In genomic region chr11:33513376-33513991, GRCm38 (mm10) we compare ENCODE assay signal across 9 mouse cellular contexts. TPM values are rescaled to one million over a fixed set of nuclear protein-coding genes. Genes with fewer than 3 reads are reported as not detected.
DNase-seq lines count a peak whose midpoint lies in the region; ATAC-seq and TF ChIP-seq lines count a peak whose summit lies in the region.
"Had no signal": no experiment of that assay in that cellular context is flagged by ENCODE, and none has a peak within 500 bp of the region (broad histone marks: within the 10 kb centered on the region; RNA-seq: fewer than 3 reads in every experiment).

Ranbp17 (minus strand) TSS chr11:33513746.

- H3K27ac ChIP-seq in heart, adult 2 months, result peak within 1 kb of the TSS; percentile 9; the same call in 1 of the 2 replicates
- H3K27ac ChIP-seq in kidney, embryonic 15.5 days, result peak within 1 kb of the TSS; percentile 87
- H3K27ac ChIP-seq in liver, adult 2 months (replicated peaks; ENCODE audit: insufficient read depth, low read depth, low read length), result no peak within 1 kb of the TSS
- H3K27ac ChIP-seq in midbrain, postnatal 0 days (ENCODE audit: low read depth, low read length), result peak within 1 kb of the TSS; percentile 83
- H3K27ac ChIP-seq in stomach, embryonic 16.5 days (ENCODE audit: low read length), result peak within 1 kb of the TSS; percentile 60

- no peak for TF ChIP-seq CTCF in heart, adult 2 months (IDR thresholded peaks at IDR 0.05)
- TF ChIP-seq CTCF in liver, adult 2 months (IDR thresholded peaks at IDR 0.05; ENCODE audit: low read depth, low read length), result no peak
- no peak for TF ChIP-seq CTCF in midbrain, postnatal 0 days (IDR thresholded peaks at IDR 0.05)

- H3K27me3 ChIP-seq in heart, adult 2 months (ENCODE audit: control insufficient read depth, insufficient read depth, low read length), result no peaks in the 10 kb centered on the region
- H3K27me3 ChIP-seq in kidney, embryonic 15.5 days, result no peaks in the 10 kb centered on the region
- H3K27me3 ChIP-seq in liver, adult 2 months (ENCODE audit: control insufficient read depth, insufficient read depth, low read length), result peaks cover 7% of the 10 kb centered on the region; the same call in 1 of the 2 replicates
- no peaks in the 10 kb centered on the region for H3K27me3 ChIP-seq in midbrain, postnatal 0 days (ENCODE audit: insufficient read depth, low read length)
- H3K27me3 ChIP-seq in stomach, embryonic 16.5 days (ENCODE audit: control insufficient read depth, insufficient read depth, low read length), result no peaks in the 10 kb centered on the region
- H3K27me3 ChIP-seq: CH12.LX had no signal

- peak; percentile 71 for ATAC-seq in granulocyte monocyte progenitor cell, adult 5-6 weeks (replicated peaks; ENCODE audit: poor library complexity, severe bottlenecking)
- ATAC-seq in kidney, embryonic 15.5 days (replicated peaks; ENCODE audit: low FRiP score), result peak; percentile 89
- ATAC-seq in midbrain, postnatal 0 days (ENCODE audit: low FRiP score), result peak; percentile 85
- ATAC-seq in stomach, embryonic 16.5 days (ENCODE audit: insufficient read depth, low FRiP score), result peak; percentile 88

- peak within 1 kb of the TSS; percentile 70 for H3K4me3 ChIP-seq in heart, adult 2 months
- peak within 1 kb of the TSS; percentile 88 for H3K4me3 ChIP-seq in kidney, embryonic 15.5 days (replicated peaks)
- H3K4me3 ChIP-seq in liver, adult 2 months (ENCODE audit: insufficient read depth, low read depth, low read length), result peak within 1 kb of the TSS; percentile 70
- H3K4me3 ChIP-seq in midbrain, postnatal 0 days (ENCODE audit: low read depth, low read length), result peak within 1 kb of the TSS; percentile 81
- peak within 1 kb of the TSS; percentile 92 for H3K4me3 ChIP-seq in stomach, embryonic 16.5 days (replicated peaks; ENCODE audit: low read length)

- no peaks in the 10 kb centered on the region for H3K79me2 ChIP-seq in heart, adult 2 months (replicated peaks; ENCODE audit: control insufficient read depth, insufficient read depth, low read length)
- H3K79me2 ChIP-seq in liver, adult 2 months (ENCODE audit: control insufficient read depth, insufficient read depth, low read length), result no peaks in the 10 kb centered on the region

- H3K4me1 ChIP-seq in heart, adult 2 months (ENCODE audit: control insufficient read depth, insufficient read depth, low read length), result no peaks in the 10 kb centered on the region
- peaks cover 6% of the 10 kb centered on the region for H3K4me1 ChIP-seq in kidney, embryonic 15.5 days
- peaks cover 3% of the 10 kb centered on the region for H3K4me1 ChIP-seq in liver, adult 2 months (ENCODE audit: control insufficient read depth, insufficient read depth, low read length)
- 0 out of 2 replicates have a peak, but pooled peaks cover 3% of the 10 kb centered on the region for H3K4me1 ChIP-seq in midbrain, postnatal 0 days (ENCODE audit: insufficient read depth, low read length)
- 0 out of 2 replicates have a peak, but pooled peaks cover 4% of the 10 kb centered on the region for H3K4me1 ChIP-seq in stomach, embryonic 16.5 days (ENCODE audit: control insufficient read depth, insufficient read depth, low read length)

- no peaks in the 10 kb centered on the region for H3K36me3 ChIP-seq in heart, adult 2 months (ENCODE audit: control insufficient read depth, insufficient read depth, low read length)
- H3K36me3 ChIP-seq in kidney, embryonic 15.5 days, result no peaks in the 10 kb centered on the region
- H3K36me3 ChIP-seq in liver, adult 2 months (ENCODE audit: control insufficient read depth, insufficient read depth, low read length), result no peaks in the 10 kb centered on the region
- H3K36me3 ChIP-seq in midbrain, postnatal 0 days (ENCODE audit: insufficient read depth, low read length), result no peaks in the 10 kb centered on the region
- no peaks in the 10 kb centered on the region for H3K36me3 ChIP-seq in stomach, embryonic 16.5 days (ENCODE audit: control insufficient read depth, insufficient read depth, low read length)

- WGBS in heart, adult 2 months, result 4% methylated on average over 50 of the region's 72 CpGs
- WGBS in kidney, embryonic 15.5 days, result 2% methylated on average over 62 of the region's 72 CpGs
- 4% methylated on average over 72 of the region's 72 CpGs for WGBS in liver, adult 2 months
- WGBS in midbrain, postnatal 0 days, result 2% methylated on average over 55 of the region's 72 CpGs
- 1% methylated on average over 66 of the region's 72 CpGs for WGBS in stomach, embryonic 16.5 days

- H3K9ac ChIP-seq in heart, adult 2 months (ENCODE audit: low read depth, low read length), result peak within 1 kb of the TSS; percentile 66
- peak within 1 kb of the TSS; percentile 74 for H3K9ac ChIP-seq in kidney, embryonic 15.5 days
- H3K9ac ChIP-seq in liver, adult 2 months (ENCODE audit: low read depth, low read length), result peak within 1 kb of the TSS; percentile 70
- peak within 1 kb of the TSS; percentile 95 for H3K9ac ChIP-seq in midbrain, postnatal 0 days (replicated peaks; ENCODE audit: low read length, poor library complexity, severe bottlenecking)
- H3K9ac ChIP-seq in stomach, embryonic 16.5 days (ENCODE audit: low read length), result peak within 1 kb of the TSS; percentile 88

- peak; percentile 33 to 55 for DNase-seq in heart, adult 2 months
- no peak for DNase-seq in heart, postnatal 25 days (ENCODE audit: low spot score)
- peak; percentile 91 for DNase-seq in embryo, embryonic 11 days
- DNase-seq in liver, adult 2 months (ENCODE audit: extremely low read depth, low read depth, low spot score), result no peak
- peak; percentile 49 for DNase-seq in midbrain, postnatal 0 days (ENCODE audit: low spot score)

- no peak for TF ChIP-seq POLR2A in heart, adult 2 months (IDR thresholded peaks at IDR 0.05; ENCODE audit: insufficient read depth, low read depth, low read length)
- no peak for TF ChIP-seq POLR2A in liver, adult 2 months (IDR thresholded peaks at IDR 0.05; ENCODE audit: extremely low read depth, insufficient read depth, low read length)

- peak within 1 kb of the TSS; percentile 84 for H3K4me2 ChIP-seq in kidney, embryonic 15.5 days
- H3K4me2 ChIP-seq in midbrain, postnatal 0 days (ENCODE audit: low read depth, low read length, poor library complexity, severe bottlenecking), result peak within 1 kb of the TSS; percentile 69
- H3K4me2 ChIP-seq in stomach, embryonic 16.5 days (ENCODE audit: low read depth, low read length), result peak within 1 kb of the TSS; percentile 89

- no peaks in the 10 kb centered on the region for H3K9me3 ChIP-seq in kidney, embryonic 15.5 days (replicated peaks)
- no peaks in the 10 kb centered on the region for H3K9me3 ChIP-seq in midbrain, postnatal 0 days (ENCODE audit: low read length)
- no peaks in the 10 kb centered on the region for H3K9me3 ChIP-seq in stomach, embryonic 16.5 days (replicated peaks; ENCODE audit: control insufficient read depth, low read length)

- TF ChIP-seq EP300 in heart, adult 2 months (IDR thresholded peaks at IDR 0.05; ENCODE audit: insufficient read depth, low read depth, low read length), result no peak

- intact Hi-C loops in heart, adult 2 months (cut with DNase I), result no loop called here
- intact Hi-C loops in heart, postnatal 25 days (cut with DNase I), result no loop called here

RNA-seq across cellular contexts. Expression of gene Ranbp17, which starts in this region (rescaled TPM):
- under 1 TPM; 0.34 TPM for total RNA-seq in heart, adult 2 months (2021)
- 0.21 and 0.35 TPM in 2 replicates for polyA plus RNA-seq in heart, adult 2 months (2012; rRNA removed)
- under 1 TPM; 0.56 to 0.75 TPM for total RNA-seq in heart, postnatal 25 days (2021)
- 3.9 and 7.5 TPM in 2 replicates for total RNA-seq in granulocyte monocyte progenitor cell, adult 5-6 weeks (2014; fragmentation: Nextera tagmentation)
- 0.98 and 1.6 TPM in 2 replicates for total RNA-seq in granulocyte monocyte progenitor cell, adult 5-6 weeks (2017)
- 7.2 and 7.6 TPM in 2 replicates for polyA plus RNA-seq in kidney, embryonic 15.5 days (2015; fragmentation: Nextera tagmentation; extraction: Ambion mirVana)
- total RNA-seq in liver, adult 2 months (2014; rRNA removed), result 0.09 and 0.34 TPM in 2 replicates
- 0.02 and 0.04 TPM in 2 replicates for polyA plus RNA-seq in liver, adult 2 months (2012; rRNA removed)
- total RNA-seq in midbrain, postnatal 0 days (2014; rRNA removed), result 7.8 and 9.6 TPM in 2 replicates
- polyA plus RNA-seq in midbrain, postnatal 0 days (2015; fragmentation: Nextera tagmentation; extraction: Ambion mirVana), result 4.7 and 5.0 TPM in 2 replicates
- 4.1 and 4.4 TPM in 2 replicates for polyA plus RNA-seq in stomach, embryonic 16.5 days (2015; fragmentation: Nextera tagmentation; extraction: Ambion mirVana)
- total RNA-seq: CH12.LX had no signal

Comparison
In these comparisons a context has a peak if more than half of its experiments do, and no peak if none do; other contexts are left out.
1. Peak in DNase-seq, H3K4me3 ChIP-seq, H3K27ac ChIP-seq and H3K9ac ChIP-seq in heart, adult 2 months; RNA of the gene not detected or under 1 TPM.
2. DNase-seq: peak in embryo, embryonic 11 days (single experiment) and midbrain, postnatal 0 days (single experiment); none in heart, postnatal 25 days (single experiment) and liver, adult 2 months (single experiment).
3. Peak in every context shown above with its lines, with median percentiles within 50 percentile points of each other: H3K4me3 ChIP-seq, H3K9ac ChIP-seq, ATAC-seq and H3K4me2 ChIP-seq.